Mouse (Mus musculus) embryonic facial prominence, embryonic 11.5 days (tissue): Measurements from ENCODE around the gene Zmiz1. TPM values are rescaled to one million over a fixed set of nuclear protein-coding genes. Genes with fewer than 3 reads are reported as not detected.

ENCODE experiments used
- ATAC-seq: fragments of 200-750 bp; cut with Nextera tagmentation; replicated peaks from 2 replicates; pipeline ENCODE4 v1.8.0; 2017; ENCODE audit warnings: low read depth; ENCODE audit not compliant: insufficient number of reproducible peaks, low FRiP score, low TSS enrichment
- DNase-seq: peaks from one replicate; pipeline ENCODE4 v3.0.0-alpha.2; 2015; ENCODE audit warnings: low spot score
- H3K27ac ChIP-seq: fragments of 300-500 bp; sonication (generic); replicated peaks from 2 replicates; pipeline ENCODE4 v1.5.1; 2014; ENCODE audit warnings: mild to moderate bottlenecking, low read depth, low read length, control low read depth
- H3K27me3 ChIP-seq: fragments of 300-500 bp; sonication (generic); 2 replicates; pipeline ENCODE4 v1.6.1; 2014; ENCODE audit warnings: mild to moderate bottlenecking, low read length, moderate library complexity, mixed read lengths; ENCODE audit not compliant: control insufficient read depth, insufficient read depth
- H3K36me3 ChIP-seq: fragments of 300-500 bp; sonication (generic); replicated peaks from 2 replicates; pipeline ENCODE4 v1.6.1; 2014; ENCODE audit warnings: low read depth, mild to moderate bottlenecking, low read length, moderate library complexity, mixed read lengths; ENCODE audit not compliant: control insufficient read depth, insufficient read depth
- H3K4me1 ChIP-seq: fragments of 300-500 bp; sonication (generic); 2 replicates; pipeline ENCODE4 v1.6.1; 2014; ENCODE audit warnings: low read length, mixed read lengths; ENCODE audit not compliant: control insufficient read depth, insufficient read depth
- H3K4me2 ChIP-seq: fragments of 300-500 bp; sonication (generic); 2 replicates; pipeline ENCODE4 v1.6.1; 2014; ENCODE audit warnings: low read depth, mild to moderate bottlenecking, control low read depth, low read length, moderate library complexity
- H3K4me3 ChIP-seq: fragments of 300-500 bp; sonication (generic); 2 replicates; pipeline ENCODE4 v1.5.1; 2014; ENCODE audit warnings: low read depth, low read length, control low read depth
- H3K9ac ChIP-seq: fragments of 300-500 bp; sonication (generic); replicated peaks from 2 replicates; pipeline ENCODE4 v1.6.1; 2014; ENCODE audit warnings: mild to moderate bottlenecking, control low read depth, low read length
- H3K9me3 ChIP-seq: fragments of 300-500 bp; sonication (generic); replicated peaks from 2 replicates; pipeline ENCODE4 v1.6.1; 2016; ENCODE audit warnings: mild to moderate bottlenecking, low read length, inconsistent platforms, mixed read lengths; ENCODE audit not compliant: control insufficient read depth
- WGBS: fragments of 180-500 bp; shearing (Covaris S2); extraction: QIAGEN DNeasy Blood & Tissue Kit; methylation state at CpG from one replicate; pipeline ENCODE4 v1.1.7; 2014; 5-methylcytosine and 5-hydroxymethylcytosine counted together
- polyA plus RNA-seq: library from polyadenylated mRNA; unstranded; fragments of >200 nt; fragmentation: Nextera tagmentation; extraction: Ambion mirVana; gene quantifications from 2 replicates; pipeline ENCODE4 v1.2.1, GENCODE M21; 2014

Zmiz1 gene
- polyA plus RNA-seq, 1 experiment from 2014 or later = 27.7 TPM

DNA sequence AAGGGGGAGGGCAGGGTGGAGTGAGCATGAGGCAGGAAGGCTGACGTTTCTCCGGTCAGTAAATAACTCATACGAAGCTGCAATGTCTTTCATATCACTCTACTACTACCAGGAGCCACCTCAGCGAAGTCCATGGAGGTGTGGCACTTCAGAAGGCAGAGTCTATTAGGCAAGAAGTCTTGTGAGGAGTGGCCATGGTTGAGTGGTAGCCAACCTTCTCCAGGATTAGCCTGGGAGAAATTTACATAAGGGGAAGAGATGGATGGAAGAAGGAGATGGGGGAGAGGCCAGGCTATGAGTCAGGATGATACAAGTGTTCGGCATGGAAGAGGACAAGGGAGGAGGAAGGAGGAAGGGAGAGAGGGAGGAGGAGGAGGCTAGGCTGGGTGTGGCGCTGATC is 223.0 kb downstream of the Zmiz1 start:
- no peak for DNase-seq
- 79% methylated on average over 6 of the region's 6 CpGs for WGBS

DNA sequence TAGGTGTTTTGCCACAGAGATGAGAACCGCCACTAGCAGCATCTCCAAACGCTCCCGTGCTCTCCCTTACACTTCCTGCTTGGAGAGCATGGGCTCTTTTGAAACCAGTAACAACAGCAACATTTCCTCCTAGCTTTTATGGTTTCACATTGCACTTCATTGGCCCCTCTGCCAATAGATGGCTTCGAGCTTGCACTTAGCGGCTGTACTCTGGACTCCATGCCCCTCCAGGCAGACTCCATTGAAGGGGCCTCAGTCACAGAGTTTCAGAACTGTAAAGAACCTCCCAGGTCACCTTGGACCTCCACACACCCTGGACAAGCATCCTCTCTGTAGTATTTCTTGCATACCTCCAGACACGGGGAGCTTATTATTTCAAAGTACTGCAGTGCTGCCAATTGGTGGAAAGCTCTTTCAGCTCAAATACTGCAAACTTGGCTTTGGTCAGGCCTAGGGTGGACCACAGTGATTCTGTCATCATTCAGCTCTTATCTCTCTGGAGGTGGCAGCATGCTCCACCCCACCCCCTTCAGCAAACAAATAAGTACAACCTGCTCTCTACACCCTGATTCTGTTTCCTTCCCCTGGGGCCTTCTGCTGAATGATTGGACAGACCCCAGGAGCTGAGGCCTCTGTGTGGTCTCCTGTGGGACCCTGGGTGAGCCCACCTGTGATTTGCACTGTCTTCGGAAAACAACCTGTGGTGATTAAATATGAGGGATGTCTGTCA is 227.4 kb downstream of the Zmiz1 start:
- ATAC-seq (no peak), DNase-seq (no peak)
- no peak overlapping the region for H3K4me3 ChIP-seq
- WGBS = 78% methylated on average over 7 of the region's 7 CpGs
- no peaks in the 10 kb centered on the region for H3K27me3 ChIP-seq
- H3K9me3 ChIP-seq = no peaks in the 10 kb centered on the region
- no peak overlapping the region for H3K4me2 ChIP-seq
- H3K9ac ChIP-seq = no peak overlapping the region
- no peaks in the 10 kb centered on the region for H3K4me1 ChIP-seq
- H3K27ac ChIP-seq = no peak overlapping the region
- H3K36me3 ChIP-seq = no peaks in the 10 kb centered on the region

More for the DNA sequence above, 223.0 kb downstream of the Zmiz1 start:
- Histone ChIP-seq H3K36me3 (no peaks in the 10 kb centered on the region), H3K4me1 (no peaks in the 10 kb centered on the region), H3K9me3 (no peaks in the 10 kb centered on the region), H3K27me3 (no peaks in the 10 kb centered on the region; the same call in 1 of the 2 replicates), H3K4me3 (no peak overlapping the region), H3K27ac (no peak overlapping the region), H3K4me2 (no peak overlapping the region), H3K9ac (no peak overlapping the region)
- ATAC-seq = no peak

DNA sequence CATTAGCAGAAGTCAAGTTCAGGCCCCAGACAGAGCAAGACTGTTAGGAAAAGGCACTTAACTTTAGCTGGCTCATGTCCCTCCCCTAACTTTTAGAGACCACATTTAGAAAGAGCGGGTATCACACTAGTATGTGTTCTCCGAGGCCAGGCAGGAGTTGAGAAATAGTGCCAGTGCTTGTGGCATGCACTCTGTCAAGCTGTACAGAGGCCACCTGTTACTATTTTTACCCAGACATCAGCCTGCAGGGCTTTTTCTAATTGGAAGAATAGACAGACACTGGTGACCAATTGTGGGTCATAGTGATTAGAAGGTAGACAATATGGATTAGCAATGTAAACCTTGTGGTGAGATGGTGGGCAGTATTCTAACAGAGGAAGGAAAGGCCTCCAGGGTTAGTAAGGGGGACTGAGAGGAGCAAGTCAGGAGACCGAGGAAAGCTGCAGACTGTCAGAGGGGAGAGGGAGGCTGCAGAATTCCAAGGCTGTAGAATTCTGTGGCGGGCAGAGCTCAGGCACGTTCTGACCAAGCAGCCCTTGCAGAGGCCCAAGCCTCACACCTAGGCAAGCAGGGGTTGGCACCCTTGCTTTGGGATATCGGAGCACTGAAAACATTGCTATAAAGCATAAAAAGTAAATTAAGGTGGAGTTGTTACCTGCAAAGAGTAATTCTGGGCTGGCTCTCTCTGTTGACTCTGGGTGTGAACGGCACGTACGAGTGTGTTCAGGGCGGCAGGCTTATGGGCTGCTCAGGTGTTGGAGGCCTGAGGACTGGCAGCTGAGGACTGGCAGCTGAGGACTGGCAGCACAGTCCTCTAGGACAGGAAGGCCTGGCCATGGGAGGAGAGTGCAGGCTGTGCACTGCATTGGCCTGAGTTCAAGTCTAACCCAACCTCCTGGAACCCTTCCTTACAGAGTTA is 228.3 kb downstream of the Zmiz1 start:
- Histone ChIP-seq H3K4me3 (no peak overlapping the region), H3K36me3 (no peaks in the 10 kb centered on the region), H3K27ac (no peak overlapping the region), H3K9me3 (no peaks in the 10 kb centered on the region), H3K4me2 (no peak overlapping the region), H3K27me3 (no peaks in the 10 kb centered on the region), H3K9ac (no peak overlapping the region), H3K4me1 (no peaks in the 10 kb centered on the region)
- DNase-seq (no peak), ATAC-seq (no peak)
- 77% methylated on average over 10 of the region's 10 CpGs for WGBS

DNA sequence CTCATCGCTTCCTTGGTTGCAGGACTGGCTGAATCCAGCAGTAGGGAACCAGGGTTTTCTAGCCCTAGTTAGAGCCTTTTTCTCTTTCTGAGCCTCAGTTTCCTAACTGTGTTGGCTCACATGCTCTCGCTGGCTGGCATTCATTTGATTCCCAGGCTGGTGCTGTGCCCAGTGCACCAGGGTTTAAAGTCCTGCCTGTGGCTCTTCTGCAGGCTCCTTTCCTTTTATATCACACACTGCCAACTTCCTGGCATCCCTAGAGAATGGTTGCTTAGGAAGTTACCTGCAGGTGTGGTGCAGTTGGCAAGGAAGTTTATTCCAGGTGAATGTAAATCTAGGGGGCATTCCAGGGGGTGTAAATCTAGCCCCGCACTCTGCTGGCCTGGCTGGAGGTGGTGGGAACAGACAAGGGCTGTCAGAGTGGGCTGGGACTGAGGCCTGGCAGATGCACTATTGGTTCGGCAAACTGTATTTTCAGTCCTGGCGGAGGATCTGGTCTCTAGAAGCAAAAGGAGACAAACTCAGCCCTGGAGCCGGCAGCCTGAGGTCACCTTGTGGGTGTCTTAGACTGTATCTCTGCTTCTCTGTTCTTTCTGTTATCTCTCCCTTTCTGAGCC is 234.4 kb downstream of the Zmiz1 start:
- peak overlapping the region; percentile 37; the same call in 1 of the 2 replicates for H3K9ac ChIP-seq
- 73% methylated on average over 6 of the region's 6 CpGs for WGBS
- no peaks in the 10 kb centered on the region for H3K9me3 ChIP-seq

DNA sequence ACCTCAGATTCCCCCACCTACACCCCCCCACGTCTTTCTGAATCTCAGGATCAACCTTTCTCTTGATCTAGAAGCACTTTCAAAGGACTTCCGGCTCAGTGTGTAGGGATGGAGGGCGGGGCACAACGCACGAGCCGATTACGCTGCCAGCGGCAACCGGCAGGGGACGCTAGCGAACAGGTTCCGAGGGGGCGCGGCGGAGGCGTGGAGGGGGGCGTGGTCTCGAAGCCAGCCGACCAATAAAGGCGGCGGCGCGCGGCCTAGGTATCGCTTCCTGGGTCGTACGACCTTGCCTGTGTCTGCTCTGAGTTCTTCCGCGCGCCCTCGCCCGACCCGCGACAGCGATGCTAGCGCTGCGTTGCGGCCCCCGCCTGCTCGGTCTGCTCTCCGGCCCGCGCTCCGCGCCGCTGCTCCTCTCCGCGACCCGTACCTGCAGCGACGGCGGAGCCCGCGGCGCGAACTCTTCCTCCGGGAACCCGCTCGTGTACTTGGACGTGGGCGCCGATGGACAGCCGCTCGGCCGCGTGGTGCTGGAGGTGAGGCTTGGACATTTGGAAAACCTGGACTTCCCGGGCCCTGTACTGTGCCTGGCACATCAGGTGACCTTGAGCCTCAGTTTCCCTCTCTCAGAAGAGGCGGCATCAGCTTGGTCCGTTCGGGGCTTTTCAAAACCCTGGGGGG is 235.0 kb downstream of the Zmiz1 start, which contains the start of gene Ppif:
TSS of gene Ppif (plus strand) at position 267 of the 681 bp plus-strand sequence.
- H3K9me3 ChIP-seq = no peaks in the 10 kb centered on the region
- peak; percentile 81 for ATAC-seq
- H3K4me1 ChIP-seq = no peaks in the 10 kb centered on the region; the same call in 1 of the 2 replicates
- H3K36me3 ChIP-seq = no peaks in the 10 kb centered on the region; the same call in 1 of the 2 replicates
- H3K27ac ChIP-seq = no peak within 1 kb of the TSS
- H3K4me3 ChIP-seq = peak within 1 kb of the TSS; percentile 66
- H3K4me2 ChIP-seq = peak within 1 kb of the TSS; percentile 88
- no peaks in the 10 kb centered on the region for H3K27me3 ChIP-seq
- peak; percentile 97 for DNase-seq
- under 1% methylated on average over 62 of the region's 70 CpGs for WGBS
- H3K9ac ChIP-seq = peak within 1 kb of the TSS; percentile 70

More for the DNA sequence above, 234.4 kb downstream of the Zmiz1 start:
- H3K4me3 ChIP-seq = no peak overlapping the region
- no peak for ATAC-seq
- no peaks in the 10 kb centered on the region; the same call in 1 of the 2 replicates for H3K4me1 ChIP-seq
- peak overlapping the region; percentile 19; the same call in 1 of the 2 replicates for H3K4me2 ChIP-seq
- H3K36me3 ChIP-seq = no peaks in the 10 kb centered on the region; the same call in 1 of the 2 replicates
- no peak overlapping the region for H3K27ac ChIP-seq
- H3K27me3 ChIP-seq = no peaks in the 10 kb centered on the region
- no peak for DNase-seq

DNA sequence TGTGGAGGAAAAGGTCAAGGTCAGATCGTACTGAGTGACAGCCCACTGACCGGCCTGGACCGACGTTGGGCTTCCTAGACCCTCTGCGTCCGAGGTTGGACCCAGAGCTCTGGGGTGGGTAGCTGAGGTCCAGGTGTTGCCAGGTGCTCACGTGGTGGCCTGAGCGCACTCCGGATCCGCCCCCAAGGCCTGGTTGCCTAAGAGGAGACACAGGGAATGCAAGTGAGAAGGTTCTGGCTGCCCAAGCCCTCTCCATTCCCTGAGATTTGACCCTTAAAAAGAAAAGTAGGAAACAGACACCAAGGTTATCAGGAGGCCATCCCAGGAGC is 235.5 kb downstream of the Zmiz1 start:
- peak; percentile 22; the same call in 1 of the 2 replicates for ATAC-seq
- WGBS = 2% methylated on average over 10 of the region's 10 CpGs
- DNase-seq = peak; percentile 51
- H3K36me3 ChIP-seq = no peaks in the 10 kb centered on the region; the same call in 1 of the 2 replicates
- H3K4me3 ChIP-seq = peak overlapping the region; percentile 66
- H3K9ac ChIP-seq = peak overlapping the region; percentile 70
- no peaks in the 10 kb centered on the region; the same call in 1 of the 2 replicates for H3K4me1 ChIP-seq
- no peaks in the 10 kb centered on the region for H3K9me3 ChIP-seq
- H3K27me3 ChIP-seq = no peaks in the 10 kb centered on the region
- H3K27ac ChIP-seq = no peak overlapping the region
- peak overlapping the region; percentile 88 for H3K4me2 ChIP-seq

DNA sequence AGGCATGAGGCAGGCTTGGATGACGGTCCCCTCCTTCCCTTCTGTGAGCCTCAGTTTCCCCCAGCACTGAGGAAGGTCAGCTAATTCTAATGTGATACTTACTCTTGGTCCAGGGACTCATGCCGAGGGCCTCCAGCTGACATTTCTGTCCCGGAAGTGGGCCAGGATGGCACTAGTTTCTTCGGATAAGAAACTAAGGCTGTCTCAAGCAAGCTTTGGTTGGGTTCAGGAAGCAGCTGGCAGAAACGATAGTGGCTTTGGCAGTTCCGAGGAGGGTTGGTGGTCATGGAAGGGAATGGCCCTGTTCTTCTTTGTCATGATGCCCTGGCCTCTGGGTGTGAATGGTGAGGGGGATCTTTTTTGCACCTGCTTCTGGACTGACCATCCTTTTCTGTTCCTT is 236.1 kb downstream of the Zmiz1 start:
- Histone ChIP-seq H3K4me1 (no peaks in the 10 kb centered on the region; the same call in 1 of the 2 replicates), H3K4me2 (peak overlapping the region; percentile 88), H3K27ac (no peak overlapping the region), H3K27me3 (no peaks in the 10 kb centered on the region), H3K36me3 (peaks cover 2% of the 10 kb centered on the region), H3K9ac (peak overlapping the region; percentile 70), H3K9me3 (no peaks in the 10 kb centered on the region), H3K4me3 (peak overlapping the region; percentile 66)
- DNase-seq (no peak), ATAC-seq (no peak)
- WGBS = 75% methylated on average over 6 of the region's 6 CpGs
